Mouse (Mus musculus): ENCODE results near the gene Mras.

DNA sequence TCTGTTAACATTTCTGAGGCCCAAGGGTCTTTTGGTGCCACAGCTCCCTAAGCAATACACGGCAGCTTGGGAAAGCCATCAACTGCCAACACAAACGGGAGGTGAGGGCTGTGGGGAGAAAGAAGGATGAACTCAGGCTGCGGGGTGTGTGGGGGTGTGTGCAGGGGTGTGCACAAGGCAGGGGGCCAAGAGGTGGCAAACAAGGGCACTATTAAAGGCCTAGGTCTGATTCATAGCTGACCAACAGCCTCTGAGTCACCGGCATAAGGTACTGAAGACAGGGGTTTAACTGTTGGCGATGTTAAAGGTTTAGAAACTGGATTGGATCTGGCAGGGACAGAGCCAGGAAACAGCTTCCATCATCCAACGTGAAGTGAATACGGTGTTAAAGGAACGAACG lies 48.3 kb downstream of the Mras start:
- TF ChIP-seq CTCF (IDR thresholded peaks at IDR 0.05; ENCODE audit: low read depth) (no peak), EP300 (optimal IDR thresholded peaks at IDR 0.05) (no peak)
